Comparison of ENCODE assay signal across 23 mouse cellular contexts in genomic region chr3:79289050-79289449, GRCm38 (mm10). TPM values are rescaled to one million over a fixed set of nuclear protein-coding genes. Genes with fewer than 3 reads are reported as not detected.
"Had no signal": no experiment of that assay in that cellular context is flagged by ENCODE, and none has a peak within 500 bp of the region (broad histone marks: within the 10 kb centered on the region; RNA-seq: fewer than 3 reads in every experiment).

No protein-coding gene starts in this region.

- DNase-seq: kidney, adult 11 months; kidney, adult 9 months; kidney, postnatal 10 days; kidney, postnatal 4 days; liver, embryonic 13.5 days; liver, postnatal 0 days; lung, postnatal 14 days; thymus, adult 18-20 months; thymus, postnatal 14 days had no signal

- H3K4me3 ChIP-seq: limb, embryonic 10.5 days; liver, embryonic 13.5 days; lung, embryonic 15.5 days; megakaryocyte, embryonic 14.5 days; midbrain, embryonic 15.5 days; neural tube, embryonic 12.5 days had no signal

- H3K27me3 ChIP-seq: lung, embryonic 15.5 days; neural tube, embryonic 12.5 days had no signal

- H3K36me3 ChIP-seq: limb, embryonic 10.5 days; liver, embryonic 13.5 days; lung, embryonic 15.5 days; midbrain, embryonic 15.5 days; neural tube, embryonic 12.5 days had no signal

- H3K9me3 ChIP-seq: limb, embryonic 10.5 days; liver, embryonic 13.5 days; lung, embryonic 15.5 days; megakaryocyte, embryonic 14.5 days; midbrain, embryonic 15.5 days; neural tube, embryonic 12.5 days had no signal

- H3K27ac ChIP-seq: hindbrain, postnatal 0 days; limb, embryonic 10.5 days; liver, embryonic 13.5 days; lung, embryonic 15.5 days; midbrain, embryonic 15.5 days; neural tube, embryonic 12.5 days; stomach, postnatal 0 days had no signal

- H3K9ac ChIP-seq: liver, embryonic 13.5 days; liver, postnatal 0 days; lung, embryonic 15.5 days; midbrain, embryonic 15.5 days; neural tube, embryonic 12.5 days had no signal

- H3K4me2 ChIP-seq: liver, embryonic 13.5 days; midbrain, embryonic 11.5 days; midbrain, embryonic 15.5 days; neural tube, embryonic 12.5 days had no signal

- ATAC-seq: hindbrain, postnatal 0 days; liver, postnatal 0 days; midbrain, embryonic 15.5 days had no signal

RNA-seq across cellular contexts. Expression of gene Gm17359, which starts 47.4 kb away (rescaled TPM):
- total RNA-seq: hindbrain, postnatal 0 days; left cerebral cortex, adult 18-20 months; monocyte, adult 5-6 weeks; neutrophil, adult 5-6 weeks had no signal
- polyA plus RNA-seq: hindbrain, postnatal 0 days; intestine, embryonic 14.5 days; limb, embryonic 10.5 days; limb, embryonic 14.5 days; liver, embryonic 13.5 days; lung, embryonic 15.5 days; macrophage; midbrain, embryonic 15.5 days; stomach, postnatal 0 days had no signal
